Mouse (Mus musculus): ENCODE data around the gene L3mbtl4.

The L3mbtl4 gene

GRCm38 (mm10) chr17:68273527-68273926 lies at the start of gene L3mbtl4:
Gene L3mbtl4, plus strand, starts transcription at chr17:68273797.
- no peak for DNase-seq (ENCODE audit: low spot score)

- no peak for DNase-seq (ENCODE audit: low spot score)
Measured at GRCm38 (mm10) chr17:68230484-68230883, 43.1 kb upstream of the L3mbtl4 start.

GRCm38 (mm10) chr17:68235380-68235779 lies 38.2 kb upstream of the L3mbtl4 start:
- no peak for DNase-seq (ENCODE audit: low spot score)

GRCm38 (mm10) chr17:68236992-68237391 lies 36.6 kb upstream of the L3mbtl4 start:
- DNase-seq (ENCODE audit: low spot score), result no peak

- DNase-seq (ENCODE audit: low spot score), result no peak
Measured at GRCm38 (mm10) chr17:68240171-68240570, 33.4 kb upstream of the L3mbtl4 start.

GRCm38 (mm10) chr17:68264835-68265557 lies 8.6 kb upstream of the L3mbtl4 start:
- DNase-seq (ENCODE audit: low spot score), result no peak

GRCm38 (mm10) chr17:68273954-68274353 lies 357 bp downstream of the L3mbtl4 start:
- DNase-seq (ENCODE audit: low spot score), result no peak

GRCm38 (mm10) chr17:68275138-68275537 lies 1.5 kb downstream of the L3mbtl4 start:
- no peak for DNase-seq (ENCODE audit: low spot score)

GRCm38 (mm10) chr17:68280915-68281314 lies 7.3 kb downstream of the L3mbtl4 start:
- DNase-seq (ENCODE audit: low spot score), result no peak

- no peak for DNase-seq (ENCODE audit: low spot score)
Measured at GRCm38 (mm10) chr17:68285119-68285782, 11.7 kb downstream of the L3mbtl4 start.

- DNase-seq (ENCODE audit: low spot score), result no peak
Measured at GRCm38 (mm10) chr17:68288094-68288493, 14.5 kb downstream of the L3mbtl4 start.

GRCm38 (mm10) chr17:68288699-68289098 lies 15.1 kb downstream of the L3mbtl4 start:
- DNase-seq (ENCODE audit: low spot score), result no peak

GRCm38 (mm10) chr17:68291713-68292364 lies 18.2 kb downstream of the L3mbtl4 start:
- DNase-seq (ENCODE audit: low spot score), result no peak

- no peak for DNase-seq (ENCODE audit: low spot score)
Measured at GRCm38 (mm10) chr17:68308381-68308780, 34.8 kb downstream of the L3mbtl4 start.

- no peak for DNase-seq (ENCODE audit: low spot score)
Measured at GRCm38 (mm10) chr17:68312286-68312927, 38.8 kb downstream of the L3mbtl4 start.

GRCm38 (mm10) chr17:68320940-68321339 lies 47.3 kb downstream of the L3mbtl4 start:
- DNase-seq (ENCODE audit: low spot score), result no peak

GRCm38 (mm10) chr17:68322607-68323006 lies 49.0 kb downstream of the L3mbtl4 start:
- no peak for DNase-seq (ENCODE audit: low spot score)

- DNase-seq (ENCODE audit: low spot score), result no peak
Measured at GRCm38 (mm10) chr17:68332225-68332624, 58.6 kb downstream of the L3mbtl4 start.

- no peak for DNase-seq (ENCODE audit: low spot score)
Measured at GRCm38 (mm10) chr17:68333382-68333781, 59.8 kb downstream of the L3mbtl4 start.

- no peak for DNase-seq (ENCODE audit: low spot score)
Measured at GRCm38 (mm10) chr17:68338917-68339553, 65.4 kb downstream of the L3mbtl4 start.

GRCm38 (mm10) chr17:68357687-68358086 lies 84.1 kb downstream of the L3mbtl4 start:
- DNase-seq (ENCODE audit: low spot score), result no peak

GRCm38 (mm10) chr17:68371101-68371500 lies 97.5 kb downstream of the L3mbtl4 start:
- no peak for DNase-seq (ENCODE audit: low spot score)
